Mouse (Mus musculus): Measurements from ENCODE around the gene Gm14743. TPM values are rescaled to one million over a fixed set of nuclear protein-coding genes. Genes with fewer than 3 reads are reported as not detected.
"Not testable (repeated sequence)": the region's sequence is repeated elsewhere in the genome, so short reads cannot be mapped to it uniquely, and the experiment has no call there.

Gm14743 gene
- total RNA-seq (2017) = not detected in 2 replicates

DNA sequence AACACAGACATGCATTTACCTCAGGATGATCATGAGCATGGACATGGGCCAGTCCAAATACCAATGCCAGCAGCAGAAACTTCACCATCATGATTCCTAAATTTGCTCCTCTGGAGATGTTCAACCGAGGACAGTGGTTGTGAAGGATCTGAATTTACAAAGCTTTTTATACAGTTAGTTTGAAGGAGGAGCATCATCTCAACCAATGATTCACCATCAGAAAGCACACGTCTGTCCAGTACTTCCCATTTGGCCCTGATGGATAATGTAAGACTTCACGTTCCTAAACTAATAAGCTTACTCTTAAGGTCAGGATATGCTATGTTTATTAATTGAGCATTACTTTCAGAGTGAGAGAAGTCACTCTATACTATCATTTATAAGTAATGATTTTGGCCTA is at the start of gene Gm14743:
Gm14743 (minus strand) TSS at position 101 of the 400 bp plus-strand sequence.
- not testable (repeated sequence) for ATAC-seq (replicated peaks; ENCODE audit: low read depth, poor library complexity, severe bottlenecking)

DNA sequence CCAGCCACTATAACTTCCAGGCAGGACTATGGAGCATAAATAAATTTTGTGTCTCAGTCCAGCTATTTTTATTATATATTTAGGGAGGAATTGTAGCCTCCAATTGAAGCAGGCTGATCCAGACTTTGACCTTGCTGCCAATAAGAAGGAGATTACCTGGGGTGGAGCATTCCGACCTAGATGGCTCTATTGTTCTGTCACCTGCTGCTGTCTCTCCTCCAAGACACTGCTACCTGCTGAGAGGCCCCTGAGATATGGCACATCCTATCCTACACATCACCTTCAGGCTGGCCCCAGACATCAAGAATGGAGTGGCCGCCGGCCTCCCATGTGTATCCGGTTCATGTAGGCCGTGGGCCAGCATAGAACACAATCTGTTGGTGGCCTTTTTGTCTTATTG is 42.9 kb downstream of the Gm14743 start:
- ATAC-seq (replicated peaks; ENCODE audit: low read depth, poor library complexity, severe bottlenecking) = no peak

DNA sequence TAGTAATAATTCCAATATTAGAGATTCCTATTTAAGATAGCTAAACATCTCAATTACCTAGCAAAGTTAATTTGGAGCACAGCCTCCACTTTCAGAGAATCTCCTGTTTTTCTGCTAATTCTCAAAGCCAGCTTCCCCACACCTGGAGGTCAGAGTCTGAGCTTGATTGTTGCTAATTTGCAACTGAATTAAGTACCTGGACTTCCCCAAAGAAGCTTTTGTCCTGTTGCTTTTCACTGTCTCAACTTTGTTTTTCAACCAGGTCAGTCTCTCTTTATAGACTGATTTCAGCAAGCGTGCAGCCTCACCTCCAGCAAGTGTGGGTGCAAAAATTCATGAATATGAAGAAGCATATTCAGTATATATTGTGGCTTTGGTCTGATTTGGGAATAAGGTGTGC is 43.5 kb downstream of the Gm14743 start:
- ATAC-seq (replicated peaks; ENCODE audit: low read depth, poor library complexity, severe bottlenecking) = not testable (repeated sequence)

Other genes with a start within 250 kb of the Gm14743 start
- gene Obp1a, start 154.5 kb downstream of the Gm14743 start, total RNA-seq (2017) = not detected in 2 replicates
- gene Gm5938, start 120.5 kb downstream of the Gm14743 start, total RNA-seq (2017) = not detected in 2 replicates
- not detected in 2 replicates for gene Obp1b, start 59.1 kb downstream of the Gm14743 start, total RNA-seq (2017)
- gene 4930480E11Rik, start 123.7 kb upstream of the Gm14743 start, total RNA-seq (2017) = not detected in 2 replicates

Data from common myeloid progenitor, adult 5-6 weeks (primary cell).